Mouse (Mus musculus) heart, postnatal 0 days (tissue): Measurements from ENCODE around the gene Slc25a25. TPM values are rescaled to one million over a fixed set of nuclear protein-coding genes. Genes with fewer than 3 reads are reported as not detected.

Experiments
- ATAC-seq: fragments of 200-750 bp; cut with Nextera tagmentation; 2 replicates; pipeline ENCODE4 v1.8.0; 2017; ENCODE audit warnings: low read depth, moderate number of reproducible peaks, moderate library complexity; ENCODE audit not compliant: insufficient read depth
- DNase-seq: peaks from one replicate; pipeline ENCODE4 v3.0.0-alpha.2; 2016; ENCODE audit warnings: low spot score
- H3K27ac ChIP-seq: fragments of 300-500 bp; sonication (generic); 2 replicates; pipeline ENCODE4 v1.5.1; 2014; ENCODE audit warnings: low read depth, mild to moderate bottlenecking
- H3K27me3 ChIP-seq: fragments of 300-500 bp; sonication (generic); 2 replicates; pipeline ENCODE4 v1.6.1; 2014; ENCODE audit warnings: low read length, mixed read lengths; ENCODE audit not compliant: control insufficient read depth, insufficient read depth
- H3K36me3 ChIP-seq: fragments of 300-500 bp; sonication (generic); replicated peaks from 2 replicates; pipeline ENCODE4 v1.6.1; 2014; ENCODE audit warnings: low read length, mixed read lengths; ENCODE audit not compliant: control insufficient read depth, insufficient read depth
- H3K4me1 ChIP-seq: fragments of 300-500 bp; sonication (generic); 2 replicates; pipeline ENCODE4 v1.6.1; 2014; ENCODE audit warnings: antibody characterized with exemption; ENCODE audit not compliant: control insufficient read depth, insufficient read depth
- H3K4me2 ChIP-seq: fragments of 300-500 bp; sonication (generic); 2 replicates; pipeline ENCODE4 v1.6.1; 2014; ENCODE audit warnings: low read depth, mild to moderate bottlenecking, low read length, moderate library complexity
- H3K4me3 ChIP-seq: fragments of 300-500 bp; sonication (generic); 2 replicates; pipeline ENCODE4 v1.5.1; 2014; ENCODE audit warnings: low read depth, low read length
- H3K9ac ChIP-seq: fragments of 300-500 bp; sonication (generic); replicated peaks from 2 replicates; pipeline ENCODE4 v1.6.1; 2014; ENCODE audit warnings: low read depth, low read length, mixed read lengths
- H3K9me3 ChIP-seq: fragments of 300-500 bp; sonication (generic); replicated peaks from 2 replicates; pipeline ENCODE4 v1.6.1; 2016; ENCODE audit warnings: low read length; ENCODE audit not compliant: control insufficient read depth
- CTCF ChIP-seq: IDR thresholded peaks from 2 replicates; pipeline ENCODE4 v1.5.1; 2016; ENCODE audit warnings: antibody characterized with exemption, control low read depth, low read depth
- EP300 ChIP-seq: IDR thresholded peaks from 2 replicates; pipeline ENCODE4 v1.6.1; 2016; ENCODE audit warnings: antibody characterized with exemption, low read depth
- WGBS: fragments of 180-500 bp; shearing (Covaris S2); extraction: QIAGEN DNeasy Blood & Tissue Kit; methylation state at CpG from one replicate; pipeline ENCODE4 v1.1.7; 2014; 5-methylcytosine and 5-hydroxymethylcytosine counted together
- polyA plus RNA-seq: library from polyadenylated mRNA; unstranded; fragments of >200 nt; fragmentation: Nextera tagmentation; extraction: Ambion mirVana; gene quantifications from 2 replicates; pipeline ENCODE4 v1.2.1, GENCODE M21; 2015
- total RNA-seq: library from RNA; depleted of rRNA; stranded (reverse); fragments of >200 nt; gene quantifications from 2 replicates; pipeline ENCODE4 v1.2.3, GENCODE M21; 2014; ENCODE audit warnings: low replicate concordance

Gene Slc25a25
- total and polyA plus RNA-seq, 2 experiments from 2014 or later, result 6.6 to 12.5 TPM

GRCm38 (mm10) chr2:32471681-32472061 lies 20.4 kb upstream of the Slc25a25 start:
- H3K27me3 ChIP-seq, result no peaks in the 10 kb centered on the region
- TF ChIP-seq EP300 (no peak), CTCF (peak; percentile 11; the same call in 1 of the 2 replicates)

DNA sequence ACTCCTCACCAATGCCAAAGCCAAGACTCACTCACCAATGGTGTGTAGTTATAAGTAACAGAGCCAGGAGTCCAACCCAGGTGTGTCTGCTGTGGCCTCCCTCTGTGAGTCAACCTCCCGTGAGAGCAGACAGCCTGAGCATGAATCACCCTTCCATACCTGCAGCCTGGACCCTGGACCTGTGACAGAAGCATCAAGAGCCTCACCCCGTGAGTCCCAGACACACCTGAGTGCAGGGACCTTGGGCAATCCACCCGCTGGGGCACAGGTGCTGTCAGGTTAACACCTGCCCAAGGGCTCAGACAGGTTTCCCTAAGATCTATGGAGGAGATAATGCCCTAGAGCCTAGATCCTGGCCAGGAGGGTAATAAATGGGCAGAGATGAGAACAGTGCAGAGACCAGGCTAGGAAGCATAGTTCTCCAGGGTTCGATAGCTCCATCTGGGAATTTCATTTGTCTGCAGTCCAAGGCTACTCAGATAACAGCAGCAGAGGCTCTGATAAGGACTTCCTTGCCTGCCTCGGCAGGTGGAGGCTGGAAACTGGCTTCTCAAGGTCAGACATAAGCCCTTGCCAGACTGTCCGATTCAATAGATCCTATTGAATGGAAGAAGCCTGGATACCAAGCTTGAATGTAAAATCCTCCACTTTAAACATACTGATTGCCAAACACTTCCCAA lies 19.9 kb upstream of the Slc25a25 start:
- no peak overlapping the region for H3K9ac ChIP-seq
- TF ChIP-seq CTCF (no peak), EP300 (no peak)
- no peak overlapping the region for H3K27ac ChIP-seq
- H3K36me3 ChIP-seq, result no peaks in the 10 kb centered on the region
- ATAC-seq, result no peak
- H3K27me3 ChIP-seq, result no peaks in the 10 kb centered on the region
- H3K9me3 ChIP-seq, result no peaks in the 10 kb centered on the region
- H3K4me1 ChIP-seq, result no peaks in the 10 kb centered on the region
- H3K4me3 ChIP-seq, result no peak overlapping the region
- WGBS, result 53% methylated on average over 6 of the region's 6 CpGs
- DNase-seq, result no peak
- H3K4me2 ChIP-seq, result no peak overlapping the region

More at GRCm38 (mm10) chr2:32471681-32472061, 20.4 kb upstream of the Slc25a25 start:
- WGBS, result 77% methylated on average over 6 of the region's 6 CpGs
- Histone ChIP-seq H3K9me3 (no peaks in the 10 kb centered on the region), H3K9ac (no peak overlapping the region), H3K36me3 (no peaks in the 10 kb centered on the region), H3K4me3 (no peak overlapping the region), H3K27ac (no peak overlapping the region), H3K4me1 (no peaks in the 10 kb centered on the region), H3K4me2 (no peak overlapping the region)
- no peak for ATAC-seq
- DNase-seq, result no peak

- ATAC-seq (peak; percentile 60), DNase-seq (peak; percentile 43)
- H3K9ac ChIP-seq, result no peak overlapping the region
- no peaks in the 10 kb centered on the region for H3K27me3 ChIP-seq
- WGBS, result 22% methylated on average over 6 of the region's 6 CpGs
- H3K9me3 ChIP-seq, result no peaks in the 10 kb centered on the region
- H3K27ac ChIP-seq, result peak overlapping the region; percentile 43
- no peak for TF ChIP-seq CTCF
- TF ChIP-seq EP300, result no peak
- H3K4me2 ChIP-seq, result no peak overlapping the region
- no peaks in the 10 kb centered on the region for H3K36me3 ChIP-seq
- peaks cover 14% of the 10 kb centered on the region for H3K4me1 ChIP-seq
- no peak overlapping the region for H3K4me3 ChIP-seq
These were observed 13.1 kb upstream of the Slc25a25 start for GRCm38 (mm10) chr2:32464212-32464891.

DNA sequence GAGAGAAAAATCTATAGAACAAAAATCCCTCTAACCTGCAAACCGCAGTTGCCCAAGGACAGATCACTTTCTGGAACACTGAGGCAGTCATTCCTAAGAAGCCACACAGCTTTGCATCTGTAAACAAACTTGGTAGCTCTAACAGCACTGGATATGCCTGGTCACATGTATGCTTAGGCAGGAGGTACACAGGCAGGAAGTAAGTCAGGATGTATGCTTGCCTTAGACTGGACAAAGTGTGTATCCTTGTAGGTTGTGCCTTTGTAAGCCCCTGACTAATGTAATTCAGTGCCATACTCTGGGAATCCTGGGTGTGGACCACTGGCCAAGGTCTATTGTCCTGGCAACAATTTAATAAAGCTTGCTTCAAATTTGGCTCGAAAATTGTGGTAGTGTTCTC lies 12.5 kb upstream of the Slc25a25 start:
- peak; percentile 44; the same call in 1 of the 2 replicates for ATAC-seq
- H3K9me3 ChIP-seq, result no peaks in the 10 kb centered on the region
- TF ChIP-seq EP300 (no peak), CTCF (no peak)
- no peaks in the 10 kb centered on the region for H3K27me3 ChIP-seq
- WGBS, result 77% methylated on average over 2 of the region's 2 CpGs
- no peak overlapping the region for H3K4me2 ChIP-seq
- H3K27ac ChIP-seq, result no peak overlapping the region
- H3K4me1 ChIP-seq, result peaks cover 14% of the 10 kb centered on the region
- 0 out of 2 replicates have a peak overlapping the region, but pooled peaks have one; percentile 16 for H3K9ac ChIP-seq
- DNase-seq, result no peak
- H3K4me3 ChIP-seq, result no peak overlapping the region
- no peaks in the 10 kb centered on the region for H3K36me3 ChIP-seq

DNA sequence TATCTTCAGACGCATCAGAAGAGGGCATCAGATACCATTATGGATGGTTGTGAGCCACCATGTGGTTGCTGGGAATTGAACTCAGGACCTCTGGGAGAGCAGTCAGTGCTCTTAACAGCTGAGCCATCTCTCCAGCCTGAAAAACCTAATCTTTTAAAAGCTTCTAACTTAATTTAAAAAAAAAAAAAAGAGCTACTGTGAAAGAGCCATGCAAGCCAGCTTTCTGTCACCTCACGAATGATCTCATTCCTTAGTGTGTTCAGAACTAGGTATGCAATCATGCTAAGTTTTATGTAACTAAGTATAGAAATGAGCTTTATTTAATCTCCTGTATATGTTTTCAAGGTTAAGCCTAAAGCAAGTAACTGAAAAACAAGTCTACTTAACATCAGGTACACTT lies 8.4 kb upstream of the Slc25a25 start:
- Histone ChIP-seq H3K9me3 (no peaks in the 10 kb centered on the region), H3K27ac (no peak overlapping the region), H3K9ac (no peak overlapping the region), H3K4me1 (peaks cover 17% of the 10 kb centered on the region), H3K4me2 (no peak overlapping the region), H3K4me3 (no peak overlapping the region), H3K36me3 (peaks cover 16% of the 10 kb centered on the region; the same call in 1 of the 2 replicates), H3K27me3 (no peaks in the 10 kb centered on the region)
- TF ChIP-seq EP300 (no peak), CTCF (no peak)
- ATAC-seq (no peak), DNase-seq (no peak)
- WGBS, result 88% methylated on average over 2 of the region's 2 CpGs
